ENCODE assay signal across 9 mouse cellular contexts in genomic region chrX:73655529-73655928, GRCm38 (mm10). TPM values are rescaled to one million over a fixed set of nuclear protein-coding genes. Genes with fewer than 3 reads are reported as not detected.
DNase-seq lines count a peak whose midpoint lies in the region; ATAC-seq and TF ChIP-seq lines count a peak whose summit lies in the region.
"Had no signal": no experiment of that assay in that cellular context is flagged by ENCODE, and none has a peak within 500 bp of the region (broad histone marks: within the 10 kb centered on the region; RNA-seq: fewer than 3 reads in every experiment).

No protein-coding gene starts in this region.

- no peak overlapping the region for H3K27ac ChIP-seq in heart, embryonic 11.5 days (ENCODE audit: low read depth, low read length)
- H3K27ac ChIP-seq: heart, embryonic 13.5 days had no signal

- no peak overlapping the region for H3K4me2 ChIP-seq in heart, embryonic 11.5 days
- H3K4me2 ChIP-seq: heart, embryonic 13.5 days had no signal

- peak; percentile 20 to 35 for DNase-seq in heart, postnatal 14 days
- peak; percentile 72 for DNase-seq in 3T3-L1 (ENCODE audit: low read depth, low spot score)
- no peak for DNase-seq in brain, embryonic 14.5 days (ENCODE audit: low read depth)
- DNase-seq in lung, postnatal 25 days (ENCODE audit: low spot score), result peak; percentile 33
- DNase-seq in cerebellum, adult 8-10 months, result no peak
- no peak for DNase-seq in gastrocnemius, adult 8-10 months (ENCODE audit: low spot score in 2 of 2)

- peaks cover 7% of the 10 kb centered on the region for H3K27me3 ChIP-seq in heart, embryonic 11.5 days (ENCODE audit: control insufficient read depth, insufficient read depth, low read length)

- no peak for TF ChIP-seq POLR2A in brain, embryonic 14.5 days (IDR thresholded peaks at IDR 0.05; ENCODE audit: borderline replicate concordance, extremely low read depth, insufficient read depth, insufficient read length, poor library complexity, severe bottlenecking)

- H3K9me3 ChIP-seq in heart, embryonic 11.5 days (replicated peaks; ENCODE audit: control insufficient read depth, low read length), result no peaks in the 10 kb centered on the region
- H3K9me3 ChIP-seq: heart, embryonic 13.5 days had no signal

- ATAC-seq in heart, embryonic 11.5 days (replicated peaks; ENCODE audit: insufficient number of reproducible peaks, low FRiP score, low TSS enrichment), result no peak
- ATAC-seq in inflammation-experienced regulatory T-cells, adult 6 months, result no peak

- no peaks in the 10 kb centered on the region for H3K36me3 ChIP-seq in heart, embryonic 11.5 days (ENCODE audit: control insufficient read depth, insufficient read depth, low read length)
- H3K36me3 ChIP-seq: heart, embryonic 13.5 days had no signal

- H3K9ac ChIP-seq in heart, embryonic 11.5 days (ENCODE audit: low read depth, low read length), result no peak overlapping the region
- H3K9ac ChIP-seq: heart, embryonic 13.5 days had no signal

- H3K4me3 ChIP-seq in heart, embryonic 11.5 days (ENCODE audit: low read depth, low read length), result no peak overlapping the region
- H3K4me3 ChIP-seq: heart, embryonic 13.5 days had no signal

- intact Hi-C loops in heart, postnatal 14 days (cut with DNase I), result loop anchor here (5.0 to 10.0 kb wide), 2 partner anchors 63 to 201 kb away; partner anchors contain the start of gene Haus7

- no peaks in the 10 kb centered on the region for H3K4me1 ChIP-seq in heart, embryonic 11.5 days (ENCODE audit: control insufficient read depth, insufficient read depth, low read length)
- H3K4me1 ChIP-seq: heart, embryonic 13.5 days had no signal

- peak; percentile 48; the same call in 1 of the 2 replicates for TF ChIP-seq CTCF in brain, embryonic 14.5 days (IDR thresholded peaks at IDR 0.05; ENCODE audit: borderline replicate concordance, extremely low read depth, insufficient read depth, insufficient read length)

- WGBS in heart, embryonic 11.5 days (ENCODE audit: insufficient replicate concordance), result 65% methylated on average over 3 of the region's 3 CpGs

RNA-seq across cellular contexts. Expression of gene Pnck, which starts 4.4 kb away (rescaled TPM):
- total RNA-seq in heart, postnatal 14 days (2021), result 1 to 10 TPM; 4.3 to 6.8 TPM
- polyA plus RNA-seq in heart, embryonic 11.5 days (2014; fragmentation: Nextera tagmentation; extraction: Ambion mirVana), result 11.1 and 12.2 TPM in 2 replicates
- 139 and 181 TPM in 2 replicates for polyA plus RNA-seq in brain, embryonic 14.5 days (2012; rRNA removed)
- polyA plus RNA-seq in inflammation-experienced regulatory T-cells, adult 6 months (2017; shearing (Covaris generic)), result 1 to 10 TPM in 2 of 3 experiments, under 1 TPM in 1; 0.48 to 4.1 (median 2.3) TPM
- 10 to 100 TPM in 2 of 4 experiments, 1 to 10 TPM in 2; 7.8 to 10.8 (median 10.2) TPM for total RNA-seq in gastrocnemius, adult 8-10 months (2022)

RNA-seq across cellular contexts. Expression of gene Dusp9, which starts 16.3 kb away (rescaled TPM):
- not detected for total RNA-seq in heart, postnatal 14 days (2021)
- 2.8 and 5.4 TPM in 2 replicates for polyA plus RNA-seq in heart, embryonic 11.5 days (2014; fragmentation: Nextera tagmentation; extraction: Ambion mirVana)
- polyA plus RNA-seq in brain, embryonic 14.5 days (2012; rRNA removed), result 1.1 and 1.5 TPM in 2 replicates
- under 1 TPM in 1 of 3 experiments, not detected in 2; 0.34 TPM for polyA plus RNA-seq in inflammation-experienced regulatory T-cells, adult 6 months (2017; shearing (Covaris generic))
- total RNA-seq in gastrocnemius, adult 8-10 months (2022), result not detected

RNA-seq across cellular contexts. Expression of gene Slc6a8, which starts 17.4 kb away (rescaled TPM):
- total RNA-seq in heart, postnatal 14 days (2021), result 100 to 1,000 TPM; 109 to 112 TPM
- polyA plus RNA-seq in heart, embryonic 11.5 days (2014; fragmentation: Nextera tagmentation; extraction: Ambion mirVana), result 6.9 and 8.2 TPM in 2 replicates
- 62.2 and 71.4 TPM in 2 replicates for polyA plus RNA-seq in brain, embryonic 14.5 days (2012; rRNA removed)
- polyA plus RNA-seq in inflammation-experienced regulatory T-cells, adult 6 months (2017; shearing (Covaris generic)), result 1 to 10 TPM in 1 of 3 experiments, under 1 TPM in 2; 0.82 to 1.2 (median 0.86) TPM
- 100 to 1,000 TPM in 3 of 4 experiments, 10 to 100 TPM in 1; 95.0 to 131 (median 122) TPM for total RNA-seq in gastrocnemius, adult 8-10 months (2022)

Comparison
In these comparisons a context has a peak if more than half of its experiments do, and no peak if none do; other contexts are left out.
1. DNase-seq: peak in heart, postnatal 14 days (2 of 2), 3T3-L1 (single experiment) and lung, postnatal 25 days (single experiment); none in brain, embryonic 14.5 days (single experiment), cerebellum, adult 8-10 months (single experiment) and gastrocnemius, adult 8-10 months (0 of 2).
2. RNA of gene Pnck, which starts 4.4 kb away (polyA plus RNA-seq): 139 to 181 TPM in brain, embryonic 14.5 days; 11.1 to 12.2 TPM in heart, embryonic 11.5 days and 0.48 to 4.1 TPM in inflammation-experienced regulatory T-cells, adult 6 months; every median in the first group is over 10 times any median in the second.